Mouse (Mus musculus) cerebellum, adult 2 months (tissue): ENCODE data around the gene Trir. TPM values are rescaled to one million over a fixed set of nuclear protein-coding genes. Genes with fewer than 3 reads are reported as not detected.
A peak's percentile ranks its signal among the peaks of the same experiment; 100 is the strongest.

Source experiments
- DNase-seq, 2 experiments: peaks; one replicate each; pipeline ENCODE4 v3.0.0; 2021
- H3K27ac ChIP-seq: fragments of 200-500 bp; 2 replicates; pipeline ENCODE4 v1.5.1; 2012; ENCODE audit warnings: low read length, control low read depth, inconsistent platforms; ENCODE audit not compliant: insufficient read depth
- H3K27me3 ChIP-seq: fragments of 200-500 bp; 2 replicates; pipeline ENCODE4 v1.6.1; 2012; ENCODE audit warnings: inconsistent platforms, mild to moderate bottlenecking, low read length, moderate library complexity; ENCODE audit not compliant: control insufficient read depth, insufficient read depth
- H3K4me1 ChIP-seq: fragments of 200-500 bp; 2 replicates; pipeline ENCODE4 v1.6.1; 2011; ENCODE audit warnings: low read length; ENCODE audit not compliant: control insufficient read depth, insufficient read depth
- H3K4me3 ChIP-seq: fragments of 200-500 bp; replicated peaks from 2 replicates; pipeline ENCODE3; 2011; ENCODE audit warnings: mild to moderate bottlenecking, low read depth, low read length, control low read depth; ENCODE audit not compliant: insufficient read depth
- CTCF ChIP-seq: fragments of 200-500 bp; IDR thresholded peaks from 2 replicates; pipeline ENCODE4 v1.5.1; 2011; ENCODE audit warnings: low read depth, mild to moderate bottlenecking, control low read depth, low read length, moderate library complexity, borderline replicate concordance; ENCODE audit not compliant: insufficient read depth
- POLR2A ChIP-seq: fragments of 200-500 bp; IDR thresholded peaks from 2 replicates; pipeline ENCODE4 v1.6.1; 2011; ENCODE audit warnings: low read length, control low read depth, borderline replicate concordance; ENCODE audit not compliant: insufficient read depth
- WGBS: fragments of 180-500 bp; shearing (Covaris S2); methylation state at CpG from one replicate; pipeline ENCODE4 v1.1.7; 2018; 5-methylcytosine and 5-hydroxymethylcytosine counted together
- polyA plus RNA-seq: library from polyadenylated mRNA; depleted of rRNA; stranded (reverse); fragments of >200 nt; gene quantifications from 2 replicates; pipeline ENCODE4 v1.2.3, GENCODE M21; 2012

Gene Trir
- polyA plus RNA-seq, 1 experiment, result 150 TPM

DNA sequence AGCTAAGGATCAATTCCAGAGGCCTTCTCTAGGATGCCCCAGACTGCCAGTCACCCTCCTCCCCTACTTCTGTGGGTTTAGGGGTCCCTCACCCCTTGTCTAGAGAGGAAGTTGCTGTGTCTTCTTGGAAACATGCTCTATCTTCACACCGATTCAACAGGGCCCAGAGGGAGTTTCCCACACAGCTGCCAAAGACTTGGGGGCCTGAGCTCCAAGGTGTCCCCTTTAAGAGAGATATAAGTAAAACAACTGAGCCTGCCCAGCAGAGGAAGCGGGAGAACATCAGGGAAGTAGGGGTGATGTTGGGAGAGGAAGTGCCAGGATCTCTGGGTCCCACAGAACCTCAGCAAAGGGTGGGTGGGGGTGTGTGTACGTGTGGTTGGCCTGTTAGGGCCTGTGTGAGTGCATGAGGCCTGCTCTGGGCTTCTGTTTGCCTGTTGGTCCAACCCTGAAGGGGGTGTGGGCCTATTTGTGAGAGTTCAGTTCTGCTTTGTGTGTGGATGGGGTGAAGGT lies 44.1 kb upstream of the Trir start:
- no peak for DNase-seq
- Histone ChIP-seq H3K27ac (no peak overlapping the region), H3K27me3 (no peaks in the 10 kb centered on the region), H3K4me1 (peaks cover 5% of the 10 kb centered on the region), H3K4me3 (no peak overlapping the region)
- TF ChIP-seq POLR2A (no peak), CTCF (no peak)
- 69% methylated on average over 3 of the region's 3 CpGs for WGBS

DNA sequence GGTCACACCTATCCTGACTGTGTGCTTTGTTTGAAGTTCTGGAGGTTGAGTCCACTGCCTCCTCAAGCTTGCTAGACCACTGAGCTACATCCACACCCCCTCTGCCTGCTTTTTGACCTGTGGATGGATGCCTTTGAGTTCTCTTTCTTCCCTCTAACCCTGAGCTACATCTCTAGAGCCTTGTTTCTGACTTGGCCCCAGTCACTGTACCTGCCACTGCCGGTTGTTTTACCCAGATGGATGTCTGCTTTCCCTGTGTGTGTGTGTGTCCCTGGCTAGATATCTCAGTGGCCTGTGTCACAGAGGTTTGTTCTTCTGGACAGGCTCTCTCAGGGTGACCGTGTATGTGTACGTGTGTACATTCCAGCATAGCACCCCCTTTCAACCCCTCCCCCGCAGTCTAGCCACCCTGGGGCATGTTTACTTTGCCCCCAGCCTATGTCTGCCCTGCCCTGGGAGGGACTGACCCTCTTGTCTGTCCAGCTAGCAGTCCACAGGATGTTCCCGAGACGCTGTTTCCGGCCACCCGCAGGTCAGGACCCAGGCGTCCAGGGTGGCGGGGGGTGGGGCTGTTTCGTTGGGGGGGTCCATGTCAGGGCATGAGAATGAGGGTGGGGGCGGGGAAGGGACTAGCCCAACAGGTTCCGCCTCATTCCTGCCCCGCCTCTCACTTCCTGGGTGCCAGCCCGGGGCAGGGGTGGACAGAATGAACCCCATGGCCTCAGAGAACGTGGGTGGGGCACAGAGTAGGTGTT lies 42.2 kb upstream of the Trir start:
- Histone ChIP-seq H3K4me1 (peaks cover 5% of the 10 kb centered on the region), H3K27ac (no peak overlapping the region), H3K27me3 (no peaks in the 10 kb centered on the region), H3K4me3 (no peak overlapping the region)
- TF ChIP-seq POLR2A (no peak), CTCF (no peak)
- 27% methylated on average over 16 of the region's 16 CpGs for WGBS
- no peak for DNase-seq

DNA sequence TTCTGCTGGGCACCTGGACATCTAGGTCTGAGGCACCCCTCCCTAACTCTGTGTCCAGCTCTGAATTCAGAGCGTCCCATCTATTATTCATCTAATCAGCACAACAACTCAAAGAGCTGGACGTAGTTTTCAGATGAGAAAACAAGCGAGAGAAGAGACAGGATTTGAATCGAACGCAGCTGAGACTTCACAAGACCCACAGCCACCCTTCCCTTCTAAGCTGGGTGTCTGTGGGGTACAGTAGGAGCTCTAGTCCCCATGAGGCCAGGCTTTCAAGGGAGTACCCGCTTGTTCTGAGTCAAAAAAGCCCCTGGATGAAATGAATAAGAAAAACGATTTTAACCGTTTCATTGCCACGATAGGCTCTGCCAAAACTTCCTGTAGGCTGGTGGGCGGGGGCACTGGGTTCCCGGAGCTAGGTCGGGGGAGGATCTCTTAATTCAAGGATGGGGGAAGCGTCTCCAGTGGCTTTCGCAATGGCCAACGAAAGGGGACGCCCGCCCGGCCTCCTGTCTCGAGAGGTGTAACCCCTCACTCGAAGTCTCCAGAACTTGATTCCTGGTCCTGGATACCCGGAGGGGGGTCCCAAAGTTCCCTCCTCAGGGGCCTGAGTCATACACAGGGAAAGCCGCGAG lies 41.5 kb upstream of the Trir start:
- H3K4me1 ChIP-seq, result peaks cover 5% of the 10 kb centered on the region
- peak overlapping the region; percentile 59 for H3K4me3 ChIP-seq
- 4% methylated on average over 23 of the region's 23 CpGs for WGBS
- peak overlapping the region; percentile 43 for H3K27ac ChIP-seq
- no peaks in the 10 kb centered on the region for H3K27me3 ChIP-seq
- DNase-seq, result no peak
- TF ChIP-seq CTCF, result no peak
- TF ChIP-seq POLR2A, result no peak

DNA sequence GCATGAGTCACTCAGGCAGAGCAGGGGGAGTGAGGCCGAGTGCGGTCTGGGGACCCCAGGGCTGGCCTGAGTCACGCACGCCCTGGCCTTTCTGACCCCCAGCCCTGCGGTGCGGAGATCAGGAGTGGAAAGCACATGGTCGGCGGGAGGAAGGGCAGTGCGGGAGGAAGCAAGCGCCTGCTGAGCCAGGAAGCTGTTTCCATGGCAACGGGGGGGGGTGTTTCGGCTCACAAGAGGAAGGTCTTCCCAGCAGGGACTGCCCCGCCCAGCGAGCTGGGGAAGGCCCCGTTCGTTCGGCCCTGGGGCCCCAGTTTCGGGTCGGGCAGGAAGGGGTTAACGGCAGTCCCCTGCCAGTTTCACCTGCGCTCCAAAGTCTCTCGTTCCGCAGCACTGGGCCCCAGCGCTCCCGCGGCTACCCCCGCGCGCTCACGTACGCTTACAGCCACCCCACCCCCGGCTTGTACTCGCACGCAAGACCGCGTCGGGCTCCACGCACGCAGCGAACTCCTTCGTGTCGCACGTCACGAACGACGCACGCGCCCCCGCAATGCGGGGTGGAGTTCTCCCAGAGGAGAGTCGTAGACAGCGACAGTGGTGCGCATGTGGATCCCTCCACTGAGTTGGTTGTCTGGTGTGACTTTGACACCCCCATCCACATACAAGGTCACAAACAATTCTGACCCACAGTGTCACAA lies 40.8 kb upstream of the Trir start:
- DNase-seq, result peak; percentile 94
- Histone ChIP-seq H3K27ac (peak overlapping the region; percentile 67), H3K4me1 (peaks cover 7% of the 10 kb centered on the region), H3K4me3 (peak overlapping the region; percentile 59), H3K27me3 (no peaks in the 10 kb centered on the region)
- TF ChIP-seq POLR2A (peak; percentile 97), CTCF (no peak)
- under 1% methylated on average over 53 of the region's 53 CpGs for WGBS

DNA sequence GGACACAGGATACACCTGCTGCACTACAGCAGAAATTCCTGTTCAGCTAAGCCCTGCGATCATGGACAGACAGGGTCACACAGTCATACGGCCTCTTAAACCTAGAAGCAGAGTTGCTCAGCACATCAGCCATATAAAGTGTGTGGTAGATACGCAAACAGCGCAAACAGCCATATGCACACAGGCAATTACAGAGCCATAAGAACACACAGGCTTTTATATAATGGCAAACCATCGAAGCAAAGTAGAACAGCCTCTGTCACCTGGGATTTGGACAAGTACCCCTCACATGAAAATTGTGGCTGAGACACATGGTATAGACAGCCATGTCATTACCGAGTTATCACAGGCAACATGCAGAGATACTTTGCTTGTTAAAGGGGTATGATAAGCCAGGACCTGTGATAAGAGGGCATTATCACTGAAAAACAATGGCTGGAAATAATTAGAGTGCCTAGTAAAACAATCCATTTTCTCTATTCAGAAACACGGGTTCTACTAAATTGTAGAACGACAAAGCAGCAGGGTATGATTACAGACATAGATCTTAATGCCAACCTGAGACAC lies 40.2 kb upstream of the Trir start:
- DNase-seq, result no peak
- peak overlapping the region; percentile 67 for H3K27ac ChIP-seq
- H3K27me3 ChIP-seq, result no peaks in the 10 kb centered on the region
- H3K4me3 ChIP-seq, result peak overlapping the region; percentile 59
- H3K4me1 ChIP-seq, result peaks cover 5% of the 10 kb centered on the region; the same call in 1 of the 2 replicates
- TF ChIP-seq CTCF, result no peak
- no peak for TF ChIP-seq POLR2A
- 31% methylated on average over 8 of the region's 8 CpGs for WGBS

DNA sequence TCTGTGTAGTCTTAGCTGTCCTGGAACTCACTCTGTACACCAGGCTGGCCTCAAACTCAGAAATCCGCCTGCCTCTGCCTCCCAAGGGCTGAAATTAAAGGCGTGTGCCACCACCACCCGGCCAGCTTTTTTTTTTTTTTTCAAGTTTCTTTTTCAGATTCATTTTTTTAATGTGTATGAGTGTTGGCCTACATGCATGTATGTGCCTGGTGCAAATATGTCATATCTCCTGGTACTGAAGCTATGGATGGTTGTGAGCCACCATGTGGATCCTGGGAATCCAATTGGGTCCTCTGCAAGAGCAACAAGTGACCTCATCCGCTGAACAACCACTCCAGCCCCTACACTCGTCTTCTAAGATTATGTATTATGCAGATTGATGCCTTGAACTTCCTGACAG lies 39.2 kb upstream of the Trir start:
- no peak for TF ChIP-seq POLR2A
- Histone ChIP-seq H3K4me3 (no peak overlapping the region), H3K4me1 (peaks cover 5% of the 10 kb centered on the region; the same call in 1 of the 2 replicates), H3K27ac (no peak overlapping the region), H3K27me3 (no peaks in the 10 kb centered on the region)
- DNase-seq, result no peak
- WGBS, result 82% methylated on average over 5 of the region's 5 CpGs

DNA sequence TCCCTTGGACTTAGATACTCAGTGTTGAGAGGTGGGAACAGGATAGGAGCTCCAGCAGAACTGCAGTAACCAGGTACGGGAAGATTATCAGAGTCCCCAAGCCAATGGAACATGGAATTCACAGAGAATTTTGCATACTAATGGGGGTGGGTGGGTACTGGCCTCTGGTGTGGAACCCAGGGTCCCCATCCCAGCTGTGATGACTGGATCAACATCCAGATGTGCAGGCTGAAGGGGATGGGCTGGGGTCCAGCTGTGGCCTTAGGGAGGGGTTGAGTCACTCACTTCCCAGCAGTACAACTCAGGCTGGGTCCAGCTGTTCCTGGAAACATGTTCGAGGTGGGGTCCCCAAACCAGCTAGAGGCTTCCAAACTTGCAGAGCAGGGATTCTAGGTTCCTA lies 38.7 kb upstream of the Trir start:
- Histone ChIP-seq H3K4me1 (peaks cover 5% of the 10 kb centered on the region; the same call in 1 of the 2 replicates), H3K4me3 (no peak overlapping the region), H3K27me3 (no peaks in the 10 kb centered on the region), H3K27ac (no peak overlapping the region)
- DNase-seq, result peak in 1 of 2 experiments; percentile 16
- WGBS, result 79% methylated on average over 2 of the region's 2 CpGs
- no peak for TF ChIP-seq POLR2A
- no peak for TF ChIP-seq CTCF

DNA sequence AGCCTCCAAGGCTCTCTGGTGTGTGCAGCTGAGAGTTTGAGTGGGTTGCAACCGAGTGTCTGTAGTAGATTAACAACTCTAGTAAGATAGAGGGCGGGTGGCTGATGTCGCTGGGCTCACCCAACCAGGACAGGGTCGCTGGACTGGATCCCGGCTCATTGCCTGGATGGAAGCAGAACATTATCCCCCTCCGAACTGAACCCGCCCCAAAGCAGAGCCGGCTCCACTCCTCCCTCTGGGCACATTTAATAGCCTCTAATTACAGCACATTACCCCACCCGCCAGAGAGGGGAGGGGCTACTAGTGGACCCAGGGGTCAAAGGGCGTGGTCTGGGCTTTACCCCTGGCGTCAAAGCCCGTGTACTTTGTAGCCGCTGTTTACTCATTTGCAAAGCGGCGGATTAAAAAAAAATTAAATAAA lies 37.3 kb upstream of the Trir start:
- TF ChIP-seq CTCF (no peak), POLR2A (no peak)
- DNase-seq, result no peak
- no peaks in the 10 kb centered on the region for H3K27me3 ChIP-seq
- H3K27ac ChIP-seq, result no peak overlapping the region
- peaks cover 5% of the 10 kb centered on the region; the same call in 1 of the 2 replicates for H3K4me1 ChIP-seq
- 15% methylated on average over 15 of the region's 15 CpGs for WGBS
- no peak overlapping the region for H3K4me3 ChIP-seq
